Mouse (Mus musculus) intestine, embryonic 16.5 days (tissue): Measurements from ENCODE around the gene Erbb4. TPM values are rescaled to one million over a fixed set of nuclear protein-coding genes. Genes with fewer than 3 reads are reported as not detected.

Experiments used
- ATAC-seq: fragments of 200-750 bp; cut with Nextera tagmentation; 2 replicates; pipeline ENCODE4 v1.8.0; 2017; ENCODE audit warnings: moderate TSS enrichment, moderate library complexity
- H3K27ac ChIP-seq: fragments of 300-500 bp; sonication (generic); 2 replicates; pipeline ENCODE4 v1.5.1; 2014; ENCODE audit warnings: mild to moderate bottlenecking, low read length
- H3K27me3 ChIP-seq: fragments of 300-500 bp; sonication (generic); replicated peaks from 2 replicates; pipeline ENCODE4 v1.6.1; 2014; ENCODE audit warnings: low read length, control low read depth, mixed read lengths; ENCODE audit not compliant: control insufficient read depth, insufficient read depth
- H3K36me3 ChIP-seq: fragments of 300-500 bp; sonication (generic); 2 replicates; pipeline ENCODE4 v1.6.1; 2014; ENCODE audit warnings: low read length, control low read depth; ENCODE audit not compliant: control insufficient read depth, insufficient read depth
- H3K4me1 ChIP-seq: fragments of 300-500 bp; sonication (generic); 2 replicates; pipeline ENCODE4 v1.6.1; 2014; ENCODE audit warnings: low read length, control low read depth, mixed read lengths; ENCODE audit not compliant: control insufficient read depth, insufficient read depth
- H3K4me2 ChIP-seq: fragments of 300-500 bp; sonication (generic); 2 replicates; pipeline ENCODE4 v1.6.1; 2014; ENCODE audit warnings: low read depth, low read length, control low read depth
- H3K4me3 ChIP-seq: fragments of 300-500 bp; sonication (generic); 2 replicates; pipeline ENCODE4 v1.5.1; 2014; ENCODE audit warnings: mild to moderate bottlenecking, low read length
- H3K9ac ChIP-seq: fragments of 300-500 bp; sonication (generic); 2 replicates; pipeline ENCODE4 v1.6.1; 2014; ENCODE audit warnings: low read depth, low read length
- H3K9me3 ChIP-seq: fragments of 300-500 bp; sonication (generic); 2 replicates; pipeline ENCODE4 v1.6.1; 2016; ENCODE audit warnings: low read length, control low read depth; ENCODE audit not compliant: control insufficient read depth
- WGBS: fragments of 180-500 bp; shearing (Covaris S2); extraction: QIAGEN DNeasy Blood & Tissue Kit; methylation state at CpG from one replicate; pipeline ENCODE4 v1.1.7; 2014; 5-methylcytosine and 5-hydroxymethylcytosine counted together
- polyA plus RNA-seq: library from polyadenylated mRNA; unstranded; fragments of >200 nt; fragmentation: Nextera tagmentation; extraction: Ambion mirVana; gene quantifications from 2 replicates; pipeline ENCODE4 v1.2.1, GENCODE M21; 2015

Gene Erbb4
- polyA plus RNA-seq, 1 experiment from 2014 or later = not detected

GRCm38 (mm10) chr1:68748976-68749375 lies 358.9 kb downstream of the Erbb4 start:
- Histone ChIP-seq H3K36me3 (no peaks in the 10 kb centered on the region), H3K27me3 (no peaks in the 10 kb centered on the region), H3K4me3 (no peak overlapping the region), H3K9me3 (no peaks in the 10 kb centered on the region), H3K27ac (no peak overlapping the region), H3K9ac (no peak overlapping the region), H3K4me1 (no peaks in the 10 kb centered on the region), H3K4me2 (no peak overlapping the region)
- WGBS = 11% methylated on average over 1 of the region's 1 CpGs
- ATAC-seq = no peak

DNA sequence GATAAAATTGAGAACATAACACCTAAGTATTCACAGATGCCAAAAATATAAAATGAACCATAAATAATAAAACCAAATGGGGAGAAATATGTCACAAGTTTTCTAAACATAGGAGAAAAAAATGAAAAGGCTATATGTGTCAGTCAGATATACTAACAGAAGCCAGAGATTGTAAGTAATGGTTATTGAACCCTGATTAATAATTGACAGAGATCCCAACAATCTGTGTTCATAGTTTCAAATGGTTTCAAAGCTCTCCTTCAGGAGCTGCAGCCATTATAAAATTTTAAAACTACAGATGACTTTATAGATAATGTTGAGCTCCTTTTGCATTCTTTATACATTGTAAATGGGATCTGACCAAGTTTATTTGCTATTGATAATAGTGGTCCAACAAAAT lies 426.4 kb downstream of the Erbb4 start:
- Histone ChIP-seq H3K27ac (no peak overlapping the region), H3K36me3 (no peaks in the 10 kb centered on the region), H3K9me3 (no peaks in the 10 kb centered on the region), H3K4me1 (no peaks in the 10 kb centered on the region), H3K27me3 (no peaks in the 10 kb centered on the region), H3K9ac (no peak overlapping the region), H3K4me2 (no peak overlapping the region), H3K4me3 (no peak overlapping the region)
- ATAC-seq = peak; percentile 72

DNA sequence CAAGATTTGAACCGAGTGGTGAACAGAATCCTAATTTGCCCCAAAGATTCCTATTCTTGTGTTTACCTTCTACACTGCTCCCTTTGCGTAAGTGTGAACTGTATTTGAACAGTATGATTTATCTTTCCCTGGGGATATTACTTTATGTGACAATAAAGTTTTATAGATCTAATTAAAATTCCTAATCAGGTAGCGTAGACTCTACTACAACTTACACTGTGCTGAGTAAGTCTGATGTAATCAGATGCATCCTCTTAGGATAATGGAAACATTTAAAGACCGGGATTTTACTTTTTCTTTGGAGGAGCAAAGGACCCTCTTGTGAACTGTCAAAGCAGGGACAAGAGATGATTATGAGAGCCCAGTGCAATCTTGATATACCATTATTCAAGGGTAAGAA lies 433.2 kb downstream of the Erbb4 start:
- Histone ChIP-seq H3K4me3 (no peak overlapping the region), H3K27ac (no peak overlapping the region), H3K9me3 (no peaks in the 10 kb centered on the region), H3K36me3 (no peaks in the 10 kb centered on the region), H3K4me1 (no peaks in the 10 kb centered on the region), H3K9ac (no peak overlapping the region), H3K4me2 (no peak overlapping the region), H3K27me3 (no peaks in the 10 kb centered on the region)
- WGBS = 60% methylated on average over 4 of the region's 4 CpGs
- no peak for ATAC-seq

DNA sequence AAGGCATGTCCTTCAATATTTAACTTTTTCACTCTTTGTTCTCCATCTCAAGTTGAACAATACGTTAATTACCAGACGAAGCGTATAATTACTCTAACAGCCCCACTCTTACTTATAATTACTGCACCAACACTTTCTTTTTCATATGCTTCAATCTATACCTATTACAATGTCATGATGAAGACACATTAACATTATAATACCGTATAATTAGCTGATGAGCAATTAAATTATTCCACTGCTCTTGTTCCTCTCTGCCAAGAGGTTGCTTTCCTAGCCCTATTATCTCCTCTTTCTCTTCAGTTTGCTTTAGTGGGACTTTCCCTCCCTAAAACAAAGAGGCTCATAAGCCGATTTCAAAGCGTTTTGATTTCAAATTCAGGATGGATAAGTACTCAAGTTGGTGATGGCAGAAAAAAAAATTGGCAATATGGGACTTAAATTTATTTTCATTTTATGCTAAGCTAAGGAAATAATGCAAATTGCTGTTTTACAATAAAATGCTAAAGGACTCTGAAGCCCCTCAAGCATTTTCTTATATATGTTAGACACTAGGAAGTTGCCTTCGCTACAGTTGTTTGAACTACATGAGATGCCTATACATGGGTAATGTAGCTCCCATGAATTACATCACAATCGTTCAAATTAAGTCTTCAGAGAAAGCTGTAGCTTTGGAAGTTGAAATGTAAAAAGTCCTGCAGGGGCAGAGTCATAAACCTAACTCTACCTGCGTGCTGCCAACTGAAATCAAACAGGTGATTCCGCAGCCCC lies 440.8 kb downstream of the Erbb4 start:
- 83% methylated on average over 10 of the region's 10 CpGs for WGBS
- no peak for ATAC-seq
- Histone ChIP-seq H3K4me2 (no peak overlapping the region), H3K9ac (no peak overlapping the region), H3K36me3 (no peaks in the 10 kb centered on the region), H3K4me3 (no peak overlapping the region), H3K27ac (no peak overlapping the region), H3K27me3 (no peaks in the 10 kb centered on the region), H3K4me1 (no peaks in the 10 kb centered on the region), H3K9me3 (no peaks in the 10 kb centered on the region)

- Histone ChIP-seq H3K4me3 (no peak overlapping the region), H3K9ac (no peak overlapping the region), H3K27me3 (no peaks in the 10 kb centered on the region), H3K36me3 (no peaks in the 10 kb centered on the region), H3K4me2 (no peak overlapping the region), H3K4me1 (no peaks in the 10 kb centered on the region), H3K27ac (no peak overlapping the region), H3K9me3 (no peaks in the 10 kb centered on the region)
- ATAC-seq = no peak
- 78% methylated on average over 3 of the region's 3 CpGs for WGBS
Observed at GRCm38 (mm10) chr1:68590475-68590874, 517.4 kb downstream of the Erbb4 start.

DNA sequence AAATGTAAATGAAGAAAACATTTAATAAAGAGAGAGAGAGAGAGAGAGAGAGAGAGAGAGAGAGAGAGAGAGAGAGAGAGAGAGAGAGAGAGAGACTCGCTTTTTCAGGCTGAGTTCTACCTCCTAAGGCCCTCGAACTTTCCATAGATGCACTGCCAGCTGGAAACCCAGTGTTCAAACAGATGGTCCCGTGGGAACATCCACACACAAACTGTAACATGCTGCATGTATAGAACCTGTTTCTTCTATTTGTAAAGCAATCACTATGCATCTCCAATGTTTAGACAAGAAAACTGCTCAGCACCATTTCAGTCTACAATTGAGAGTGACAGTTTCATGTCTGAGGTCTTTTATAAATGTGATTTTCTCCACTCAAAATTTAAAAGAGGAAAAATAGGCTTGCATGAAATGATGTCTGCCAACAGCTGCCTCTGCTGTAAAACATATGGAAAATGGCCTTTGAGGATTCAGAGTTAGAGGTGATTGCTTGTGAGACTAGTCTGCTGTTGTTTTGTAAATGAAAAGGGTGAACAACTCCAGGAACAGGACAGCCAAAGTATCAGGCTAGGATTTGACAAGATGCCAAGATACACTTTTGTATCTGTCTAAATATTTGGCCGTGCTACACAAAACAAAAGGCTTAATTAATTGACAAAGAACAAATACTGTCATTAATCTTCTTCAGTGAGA lies 533.9 kb downstream of the Erbb4 start:
- H3K4me3 ChIP-seq = no peak overlapping the region
- 62% methylated on average over 4 of the region's 4 CpGs for WGBS
- no peak overlapping the region for H3K4me2 ChIP-seq
- H3K27me3 ChIP-seq = no peaks in the 10 kb centered on the region
- H3K36me3 ChIP-seq = no peaks in the 10 kb centered on the region
- no peak overlapping the region for H3K27ac ChIP-seq
- no peaks in the 10 kb centered on the region for H3K4me1 ChIP-seq
- no peak overlapping the region for H3K9ac ChIP-seq
- H3K9me3 ChIP-seq = no peaks in the 10 kb centered on the region
- ATAC-seq = no peak

GRCm38 (mm10) chr1:68570924-68571323 lies 536.9 kb downstream of the Erbb4 start:
- no peaks in the 10 kb centered on the region for H3K4me1 ChIP-seq
- no peaks in the 10 kb centered on the region for H3K27me3 ChIP-seq
- H3K27ac ChIP-seq = no peak overlapping the region
- no peak overlapping the region for H3K4me2 ChIP-seq
- H3K4me3 ChIP-seq = no peak overlapping the region
- no peaks in the 10 kb centered on the region for H3K36me3 ChIP-seq
- H3K9ac ChIP-seq = no peak overlapping the region
- no peaks in the 10 kb centered on the region for H3K9me3 ChIP-seq
- 75% methylated on average over 1 of the region's 1 CpGs for WGBS
- ATAC-seq = peak; percentile 79

GRCm38 (mm10) chr1:68542942-68543341 lies 564.9 kb downstream of the Erbb4 start:
- 59% methylated on average over 4 of the region's 4 CpGs for WGBS
- no peak overlapping the region for H3K4me2 ChIP-seq
- H3K4me1 ChIP-seq = no peaks in the 10 kb centered on the region
- no peak overlapping the region for H3K27ac ChIP-seq
- ATAC-seq = peak; percentile 99
- no peak overlapping the region for H3K9ac ChIP-seq
- no peaks in the 10 kb centered on the region for H3K36me3 ChIP-seq
- no peak overlapping the region for H3K4me3 ChIP-seq
- H3K27me3 ChIP-seq = no peaks in the 10 kb centered on the region
- H3K9me3 ChIP-seq = no peaks in the 10 kb centered on the region

GRCm38 (mm10) chr1:68517820-68518219 lies 590.0 kb downstream of the Erbb4 start:
- H3K4me1 ChIP-seq = no peaks in the 10 kb centered on the region
- no peak overlapping the region for H3K4me3 ChIP-seq
- H3K27me3 ChIP-seq = no peaks in the 10 kb centered on the region
- H3K4me2 ChIP-seq = no peak overlapping the region
- no peak overlapping the region for H3K9ac ChIP-seq
- ATAC-seq = no peak
- WGBS = 46% methylated on average over 2 of the region's 2 CpGs
- H3K36me3 ChIP-seq = no peaks in the 10 kb centered on the region
- H3K9me3 ChIP-seq = no peaks in the 10 kb centered on the region
- no peak overlapping the region for H3K27ac ChIP-seq
